Mouse (Mus musculus) myocyte (in vitro differentiated cells): ENCODE data around the gene Zfpm1.

Source experiments
- CEBPB ChIP-seq: IDR thresholded peaks from 2 replicates; pipeline ENCODE4 v1.6.1; 2011; ENCODE audit warnings: mild to moderate bottlenecking, moderate library complexity; ENCODE audit not compliant: poor library complexity, insufficient read depth, severe bottlenecking
- E2F4 ChIP-seq: IDR thresholded peaks from one replicate; pipeline ENCODE4 v1.6.1; 2011; ENCODE audit warnings: mild to moderate bottlenecking, control low read depth, moderate library complexity; ENCODE audit not compliant: insufficient read depth
- MAX ChIP-seq: IDR thresholded peaks from one replicate; pipeline ENCODE4 v1.6.1; 2011; ENCODE audit warnings: low read depth, mild to moderate bottlenecking, control low read depth
- MYOD1 ChIP-seq, 3 experiments: IDR thresholded peaks; one replicate each; pipeline ENCODE4 v1.6.1; 2011; ENCODE audit warnings: control low read depth in 2 of 3, low read depth in 2 of 3, mild to moderate bottlenecking in 2 of 3, moderate library complexity in 1 of 3; ENCODE audit not compliant: insufficient read length in 2 of 3, control insufficient read depth in 1 of 3
- MYOG ChIP-seq, 3 experiments: IDR thresholded peaks; one replicate each; pipeline ENCODE4 v1.6.1; 2011; ENCODE audit warnings: control low read depth in 2 of 3, low read depth in 2 of 3, mild to moderate bottlenecking in 2 of 3; ENCODE audit not compliant: insufficient read length in 2 of 3, control insufficient read depth in 1 of 3, insufficient read depth in 1 of 3
- POLR2A ChIP-seq: IDR thresholded peaks from one replicate; pipeline ENCODE4 v1.6.1; 2011; ENCODE audit warnings: low read depth, mild to moderate bottlenecking, control low read depth, moderate library complexity; ENCODE audit not compliant: insufficient read length
- TCF12 ChIP-seq: IDR thresholded peaks from one replicate; pipeline ENCODE4 v1.6.1; 2011; ENCODE audit warnings: mild to moderate bottlenecking, control low read depth; ENCODE audit not compliant: poor library complexity, insufficient read depth, severe bottlenecking
- USF1 ChIP-seq: IDR thresholded peaks from one replicate; pipeline ENCODE4 v1.6.1; 2011; ENCODE audit warnings: low read depth, mild to moderate bottlenecking, control low read depth, moderate library complexity

DNA sequence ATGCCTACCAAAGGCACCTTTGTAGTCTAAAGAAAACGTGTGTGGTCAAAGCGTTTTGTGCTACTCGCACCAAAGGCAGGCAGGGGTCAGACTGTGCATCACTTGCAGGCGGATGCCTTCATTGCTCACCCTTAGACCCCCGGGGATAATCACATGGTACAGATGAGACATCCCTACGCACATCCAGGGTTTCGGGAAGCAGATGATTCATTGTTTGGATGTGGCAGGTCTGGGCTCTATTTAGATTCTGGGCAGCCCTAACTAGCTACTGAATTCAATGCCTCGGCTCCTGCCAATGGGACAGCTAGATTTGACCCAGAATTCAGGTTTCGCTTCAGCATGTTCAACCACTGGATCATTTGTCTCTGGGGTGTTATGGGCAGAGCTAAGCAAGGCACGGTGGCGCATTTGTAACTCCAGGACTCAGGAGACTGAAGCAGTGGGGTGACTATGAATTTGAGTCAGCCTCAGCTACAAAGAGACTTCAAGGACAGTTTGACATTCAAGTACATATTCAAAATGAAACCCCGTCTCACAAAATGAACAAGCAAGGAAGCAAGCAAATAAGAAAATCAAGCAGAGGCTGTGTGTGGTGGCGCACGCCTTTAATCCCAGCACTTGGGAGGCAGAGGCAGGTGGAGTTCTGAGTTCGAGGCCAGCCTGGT lies 77.3 kb downstream of the Zfpm1 start:
- TF ChIP-seq MYOD1 (IDR thresholded peaks at IDR 0.05; ENCODE audit: control insufficient read depth in 1 of 3, insufficient read length in 2 of 3, low read depth in 2 of 3) (no peak), MAX (no peak), TCF12 (no peak), MYOG (IDR thresholded peaks at IDR 0.05; ENCODE audit: control insufficient read depth in 1 of 3, insufficient read depth in 1 of 3, insufficient read length in 2 of 3, low read depth in 2 of 3) (no peak), POLR2A (no peak), E2F4 (no peak), USF1 (peak; percentile 48), CEBPB (no peak)
